In genomic region chr5:137553898-137554297, GRCm38 (mm10) we compare ENCODE assay signal across 10 mouse cellular contexts. TPM values are rescaled to one million over a fixed set of nuclear protein-coding genes. Genes with fewer than 3 reads are reported as not detected.
DNase-seq lines count a peak whose midpoint lies in the region; ATAC-seq and TF ChIP-seq lines count a peak whose summit lies in the region.
"Had no signal": no experiment of that assay in that cellular context is flagged by ENCODE, and none has a peak within 500 bp of the region (broad histone marks: within the 10 kb centered on the region; RNA-seq: fewer than 3 reads in every experiment).

No protein-coding gene starts in this region.

- H3K9ac ChIP-seq in hindbrain, embryonic 12.5 days, result peak overlapping the region; percentile 60
- H3K9ac ChIP-seq in midbrain, embryonic 14.5 days (replicated peaks; ENCODE audit: low read length), result peak overlapping the region; percentile 85
- H3K9ac ChIP-seq: heart, embryonic 15.5 days had no signal

- WGBS in embryonic facial prominence, embryonic 10.5 days, result 48% methylated on average over 11 of the region's 11 CpGs
- WGBS in hindbrain, embryonic 12.5 days, result 43% methylated on average over 11 of the region's 11 CpGs
- 50% methylated on average over 11 of the region's 11 CpGs for WGBS in midbrain, embryonic 14.5 days
- 56% methylated on average over 11 of the region's 11 CpGs for WGBS in thymus, adult 2 months

- peak; percentile 45; the same call in 1 of the 2 replicates for ATAC-seq in hindbrain, embryonic 12.5 days (ENCODE audit: low FRiP score)
- peak; percentile 14; the same call in 1 of the 2 replicates for ATAC-seq in midbrain, embryonic 14.5 days (ENCODE audit: low FRiP score, low TSS enrichment)

- H3K4me2 ChIP-seq in hindbrain, embryonic 12.5 days (replicated peaks), result peak overlapping the region; percentile 52
- H3K4me2 ChIP-seq in midbrain, embryonic 14.5 days (ENCODE audit: low read length), result peak overlapping the region; percentile 75

- H3K4me3 ChIP-seq in embryonic facial prominence, embryonic 10.5 days, result peak overlapping the region; percentile 49
- H3K4me3 ChIP-seq in hindbrain, embryonic 12.5 days, result peak overlapping the region; percentile 54
- peak overlapping the region; percentile 77 for H3K4me3 ChIP-seq in midbrain, embryonic 14.5 days (replicated peaks; ENCODE audit: low read depth, low read length)
- no peak overlapping the region for H3K4me3 ChIP-seq in thymus, adult 2 months (ENCODE audit: control insufficient read depth, insufficient read depth, low read length)

- H3K4me1 ChIP-seq in embryonic facial prominence, embryonic 10.5 days, result peaks cover 9% of the 10 kb centered on the region; the same call in 1 of the 2 replicates
- H3K4me1 ChIP-seq in hindbrain, embryonic 12.5 days, result peaks cover 9% of the 10 kb centered on the region; the same call in 1 of the 2 replicates
- H3K4me1 ChIP-seq in midbrain, embryonic 14.5 days (ENCODE audit: control insufficient read depth, insufficient read depth, low read length), result peaks cover 15% of the 10 kb centered on the region
- peaks cover 6% of the 10 kb centered on the region; the same call in 1 of the 2 replicates for H3K4me1 ChIP-seq in thymus, adult 2 months (replicated peaks; ENCODE audit: control insufficient read depth, insufficient read depth, low read length)

- H3K36me3 ChIP-seq in embryonic facial prominence, embryonic 10.5 days (replicated peaks), result no peaks in the 10 kb centered on the region
- H3K36me3 ChIP-seq in hindbrain, embryonic 12.5 days, result no peaks in the 10 kb centered on the region
- no peaks in the 10 kb centered on the region for H3K36me3 ChIP-seq in midbrain, embryonic 14.5 days (ENCODE audit: control insufficient read depth, insufficient read depth, low read length)
- H3K36me3 ChIP-seq in thymus, adult 2 months (ENCODE audit: control insufficient read depth, insufficient read depth, low read length), result no peaks in the 10 kb centered on the region
- H3K36me3 ChIP-seq: heart, embryonic 15.5 days had no signal

- peaks cover 20% of the 10 kb centered on the region for H3K27me3 ChIP-seq in embryonic facial prominence, embryonic 10.5 days (replicated peaks; ENCODE audit: low read depth, poor library complexity, severe bottlenecking)
- H3K27me3 ChIP-seq in hindbrain, embryonic 12.5 days, result peaks cover 15% of the 10 kb centered on the region; the same call in 1 of the 2 replicates
- no peaks in the 10 kb centered on the region for H3K27me3 ChIP-seq in midbrain, embryonic 14.5 days (ENCODE audit: control insufficient read depth, insufficient read depth, low read length)
- no peaks in the 10 kb centered on the region; the same call in 1 of the 2 replicates for H3K27me3 ChIP-seq in thymus, adult 2 months (ENCODE audit: control insufficient read depth, insufficient read depth, low read length)

- intact Hi-C loops in gastrocnemius, postnatal 36 days (cut with DNase I), result no loop called here

- no peak for TF ChIP-seq POLR2A in thymus, adult 2 months (IDR thresholded peaks at IDR 0.05; ENCODE audit: control insufficient read depth, extremely low read depth, insufficient read depth, low read length, poor library complexity)

- peak; percentile 63 for DNase-seq in cerebellum, adult 9-11 months
- no peak for DNase-seq in cerebellum, adult 9-10 months
- DNase-seq in embryonic facial prominence, embryonic 10.5 days (ENCODE audit: low spot score), result no peak
- no peak for DNase-seq in midbrain, embryonic 14.5 days
- no peak for DNase-seq in c-Kit-positive CD71-positive TER-119-positive erythroid progenitor cells, embryonic 14.5 days (ENCODE audit: low spot score)
- no peak for DNase-seq in gastrocnemius, postnatal 36 days
- DNase-seq in thymus, adult 2 months, result no peak

- no peak overlapping the region for H3K27ac ChIP-seq in embryonic facial prominence, embryonic 10.5 days (replicated peaks)
- peak overlapping the region; percentile 72 for H3K27ac ChIP-seq in hindbrain, embryonic 12.5 days
- H3K27ac ChIP-seq in midbrain, embryonic 14.5 days (replicated peaks; ENCODE audit: low read depth, low read length), result peak overlapping the region; percentile 84
- H3K27ac ChIP-seq in thymus, adult 2 months (ENCODE audit: control insufficient read depth, insufficient read depth, low read length), result no peak overlapping the region
- H3K27ac ChIP-seq: heart, embryonic 15.5 days had no signal

- no peaks in the 10 kb centered on the region for H3K9me3 ChIP-seq in embryonic facial prominence, embryonic 10.5 days
- H3K9me3 ChIP-seq in hindbrain, embryonic 12.5 days (replicated peaks), result no peaks in the 10 kb centered on the region
- H3K9me3 ChIP-seq in midbrain, embryonic 14.5 days (ENCODE audit: control insufficient read depth, low read length), result no peaks in the 10 kb centered on the region
- H3K9me3 ChIP-seq: heart, embryonic 15.5 days had no signal

- no peak for TF ChIP-seq CTCF in thymus, adult 2 months (IDR thresholded peaks at IDR 0.05; ENCODE audit: borderline replicate concordance, control insufficient read depth, extremely low read depth, insufficient read depth, low read length, poor library complexity)

RNA-seq across cellular contexts. Expression of gene Actl6b, which starts 0.6 kb away (rescaled TPM):
- 4.5 and 5.4 TPM in 2 replicates for polyA plus RNA-seq in embryonic facial prominence, embryonic 10.5 days (2016; fragmentation: Nextera tagmentation; extraction: Ambion mirVana)
- 103 and 108 TPM in 2 replicates for polyA plus RNA-seq in hindbrain, embryonic 12.5 days (2016; fragmentation: Nextera tagmentation; extraction: Ambion mirVana)
- polyA plus RNA-seq in midbrain, embryonic 14.5 days (2014; fragmentation: Nextera tagmentation; extraction: Ambion mirVana), result 234 and 291 TPM in 2 replicates
- total RNA-seq in gastrocnemius, postnatal 36 days (2021), result not detected
- polyA plus RNA-seq in thymus, adult 2 months (2012; rRNA removed), result 0.20 TPM in 1 of 2 replicates, not detected in the other

RNA-seq across cellular contexts. Expression of gene Tfr2, which starts 15.7 kb away (rescaled TPM):
- 1.7 and 2.2 TPM in 2 replicates for polyA plus RNA-seq in embryonic facial prominence, embryonic 10.5 days (2016; fragmentation: Nextera tagmentation; extraction: Ambion mirVana)
- polyA plus RNA-seq in hindbrain, embryonic 12.5 days (2016; fragmentation: Nextera tagmentation; extraction: Ambion mirVana), result 3.3 and 3.4 TPM in 2 replicates
- polyA plus RNA-seq in midbrain, embryonic 14.5 days (2014; fragmentation: Nextera tagmentation; extraction: Ambion mirVana), result 4.0 and 5.6 TPM in 2 replicates
- total RNA-seq in gastrocnemius, postnatal 36 days (2021), result not detected
- 0.49 and 2.4 TPM in 2 replicates for polyA plus RNA-seq in thymus, adult 2 months (2012; rRNA removed)

RNA-seq across cellular contexts. Expression of gene Gnb2, which starts 20.6 kb away (rescaled TPM):
- polyA plus RNA-seq in embryonic facial prominence, embryonic 10.5 days (2016; fragmentation: Nextera tagmentation; extraction: Ambion mirVana), result 276 and 281 TPM in 2 replicates
- 466 and 467 TPM in 2 replicates for polyA plus RNA-seq in hindbrain, embryonic 12.5 days (2016; fragmentation: Nextera tagmentation; extraction: Ambion mirVana)
- 633 and 757 TPM in 2 replicates for polyA plus RNA-seq in midbrain, embryonic 14.5 days (2014; fragmentation: Nextera tagmentation; extraction: Ambion mirVana)
- total RNA-seq in gastrocnemius, postnatal 36 days (2021), result 100 to 1,000 TPM; 107 to 129 TPM
- 1,444 and 1,492 TPM in 2 replicates for polyA plus RNA-seq in thymus, adult 2 months (2012; rRNA removed)

RNA-seq across cellular contexts. Expression of gene Epo, which starts 20.9 kb away (rescaled TPM):
- polyA plus RNA-seq in embryonic facial prominence, embryonic 10.5 days (2016; fragmentation: Nextera tagmentation; extraction: Ambion mirVana), result 2.1 and 2.3 TPM in 2 replicates
- not detected in 2 replicates for polyA plus RNA-seq in hindbrain, embryonic 12.5 days (2016; fragmentation: Nextera tagmentation; extraction: Ambion mirVana)
- polyA plus RNA-seq in midbrain, embryonic 14.5 days (2014; fragmentation: Nextera tagmentation; extraction: Ambion mirVana), result not detected in 2 replicates
- not detected for total RNA-seq in gastrocnemius, postnatal 36 days (2021)
- polyA plus RNA-seq in thymus, adult 2 months (2012; rRNA removed), result not detected in 2 replicates
- polyA plus RNA-seq: brain, embryonic 14.5 days; heart, embryonic 15.5 days had no signal

RNA-seq across cellular contexts. Expression of gene Gigyf1, which starts 35.5 kb away (rescaled TPM):
- polyA plus RNA-seq in embryonic facial prominence, embryonic 10.5 days (2016; fragmentation: Nextera tagmentation; extraction: Ambion mirVana), result 15.2 and 15.3 TPM in 2 replicates
- 17.9 and 19.0 TPM in 2 replicates for polyA plus RNA-seq in hindbrain, embryonic 12.5 days (2016; fragmentation: Nextera tagmentation; extraction: Ambion mirVana)
- polyA plus RNA-seq in midbrain, embryonic 14.5 days (2014; fragmentation: Nextera tagmentation; extraction: Ambion mirVana), result 17.0 and 23.5 TPM in 2 replicates
- 10 to 100 TPM; 17.4 to 23.4 TPM for total RNA-seq in gastrocnemius, postnatal 36 days (2021)
- 83.9 and 84.3 TPM in 2 replicates for polyA plus RNA-seq in thymus, adult 2 months (2012; rRNA removed)

Comparison
In these comparisons a context has a peak if more than half of its experiments do, and no peak if none do; other contexts are left out.
1. H3K27ac ChIP-seq: peak in hindbrain, embryonic 12.5 days (single experiment) and midbrain, embryonic 14.5 days (single experiment); none in embryonic facial prominence, embryonic 10.5 days (single experiment) and thymus, adult 2 months (single experiment).
2. RNA of gene Actl6b, which starts 0.6 kb away (polyA plus RNA-seq): 234 to 291 TPM in midbrain, embryonic 14.5 days and 103 to 108 TPM in hindbrain, embryonic 12.5 days; 4.5 to 5.4 TPM in embryonic facial prominence, embryonic 10.5 days and 0.20 TPM in thymus, adult 2 months; every median in the first group is over 10 times any median in the second.